Mouse (Mus musculus) urinary bladder, postnatal 4 days (tissue): ENCODE measurements around the gene Ctbp1.

Source experiments
- DNase-seq, 2 experiments: peaks; one replicate each; pipeline ENCODE4 v3.0.0; 2021 to 2022; ENCODE audit warnings: low spot score in 2 of 2

The Ctbp1 gene

DNA sequence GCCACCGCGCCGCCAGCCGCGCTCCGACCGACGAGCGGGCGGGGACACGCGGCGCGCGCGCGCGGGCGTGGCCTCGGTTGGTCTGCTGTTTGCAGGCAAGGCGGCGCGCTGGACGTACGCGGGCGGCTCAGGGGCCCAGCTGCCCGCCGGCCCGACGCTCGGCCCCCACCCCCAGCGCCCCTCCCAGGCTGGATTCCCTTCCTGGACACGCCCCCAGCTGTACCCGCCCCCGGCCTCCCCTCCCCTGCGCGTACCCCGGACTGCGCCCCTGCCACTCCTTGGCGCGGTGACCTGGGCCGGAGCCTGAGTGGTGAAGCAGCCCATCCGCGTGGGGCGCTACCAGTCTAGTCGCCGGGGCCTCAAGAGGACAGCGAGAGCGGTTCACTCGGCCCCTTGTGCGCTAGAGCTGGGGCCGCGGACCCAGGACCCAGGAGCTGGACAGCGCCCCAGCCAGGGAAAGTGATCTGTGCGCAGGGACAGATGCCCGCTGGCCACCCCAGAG, at the start of gene Ctbp1:
Gene Ctbp1, minus strand, starts transcription at position 42 of the 502 bp plus-strand sequence.
- peak; percentile 90 for DNase-seq

DNA sequence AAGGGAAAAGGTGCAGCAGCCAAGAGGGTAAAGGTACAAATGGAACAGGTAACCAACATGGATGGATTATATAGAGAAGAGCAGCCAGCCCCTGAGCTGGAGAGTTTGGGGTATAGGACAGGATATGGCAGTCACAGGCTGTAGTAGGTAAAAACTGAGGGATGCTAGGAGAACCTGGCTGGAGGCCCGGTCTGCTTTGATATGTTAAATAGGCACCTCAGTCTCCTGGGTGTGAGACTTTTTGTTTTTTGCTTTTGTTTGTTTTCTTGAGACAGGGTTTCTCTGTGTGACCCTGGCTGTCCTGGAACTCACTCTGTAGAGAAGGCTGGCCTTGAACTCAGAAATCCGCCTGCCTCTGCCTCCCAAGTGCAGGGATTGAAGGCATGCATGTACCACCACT, 49.7 kb upstream of the Ctbp1 start:
- no peak for DNase-seq

DNA sequence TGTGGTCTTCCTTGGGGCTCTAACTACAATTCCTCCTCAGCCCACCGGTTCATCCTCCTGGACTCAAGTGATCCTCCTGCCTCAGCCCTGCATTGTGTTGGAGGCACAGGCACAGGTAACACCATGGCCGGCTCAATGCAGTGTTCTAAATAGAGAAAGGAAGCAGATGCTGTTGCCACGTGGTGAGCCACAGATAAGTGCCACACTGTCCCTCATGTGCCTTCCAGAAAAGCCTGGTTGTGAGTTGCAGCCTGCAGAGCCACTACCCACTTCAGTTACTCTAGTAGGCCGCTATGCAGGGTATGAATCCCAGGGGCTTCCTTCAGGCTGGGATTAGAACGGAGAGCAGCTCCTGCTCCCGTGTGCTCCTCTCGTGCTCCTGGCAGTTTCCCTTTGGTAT, 37.4 kb upstream of the Ctbp1 start:
- no peak for DNase-seq

DNA sequence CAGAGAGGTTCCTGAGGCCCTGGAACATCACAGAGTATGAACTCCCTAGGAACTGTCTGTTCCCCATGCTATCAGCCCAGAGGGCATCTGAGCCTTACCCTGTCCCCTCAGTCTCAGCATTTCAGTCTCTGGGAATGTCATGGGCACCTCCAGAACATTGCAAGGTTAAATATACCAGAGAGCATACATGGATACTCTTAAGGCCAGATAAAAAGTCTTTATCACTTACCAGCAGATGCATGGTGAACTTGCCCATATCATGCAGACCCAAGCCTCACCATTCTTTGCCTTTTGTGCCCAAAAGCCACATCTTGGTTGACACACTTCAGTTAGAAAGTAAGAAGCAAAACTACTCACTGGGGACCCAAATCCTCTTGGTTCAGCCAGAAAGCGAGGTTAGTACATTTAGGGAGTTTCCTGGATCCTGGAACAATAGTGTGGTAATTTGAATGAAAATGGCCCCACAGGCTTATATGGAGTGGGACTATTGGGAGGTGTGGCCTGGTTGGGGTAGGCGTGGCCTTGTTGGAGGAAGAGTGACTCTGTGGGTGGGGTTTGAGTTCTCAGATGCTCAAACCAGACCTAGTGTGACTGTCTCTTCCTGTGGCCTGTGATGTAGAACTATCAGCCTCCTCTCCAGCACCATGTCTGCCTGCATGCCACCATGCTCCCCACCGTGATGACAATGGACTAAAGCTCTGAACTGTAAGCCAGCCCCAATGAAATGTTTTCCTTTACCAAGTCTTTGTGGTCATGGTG, 36.1 kb upstream of the Ctbp1 start:
- DNase-seq: no peak

DNA sequence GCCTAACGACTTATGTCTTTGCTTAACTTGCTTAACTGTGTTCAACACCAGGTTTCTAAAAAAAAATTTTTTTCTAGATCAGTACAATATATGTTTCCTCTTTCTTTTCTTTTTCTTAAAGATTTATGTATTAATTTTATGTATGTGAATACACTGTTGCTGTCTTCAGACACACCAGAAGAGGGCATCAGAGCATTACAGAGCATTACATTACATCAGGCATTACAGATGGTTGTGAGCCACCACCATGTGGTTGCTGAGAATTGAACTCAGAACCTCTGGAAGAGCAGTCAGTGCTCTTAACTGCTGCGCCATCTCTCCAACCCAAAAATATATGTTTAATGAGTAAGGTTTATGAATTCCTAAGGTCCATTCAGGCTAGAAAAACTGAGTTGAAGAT, 27.0 kb upstream of the Ctbp1 start:
- no peak for DNase-seq

DNA sequence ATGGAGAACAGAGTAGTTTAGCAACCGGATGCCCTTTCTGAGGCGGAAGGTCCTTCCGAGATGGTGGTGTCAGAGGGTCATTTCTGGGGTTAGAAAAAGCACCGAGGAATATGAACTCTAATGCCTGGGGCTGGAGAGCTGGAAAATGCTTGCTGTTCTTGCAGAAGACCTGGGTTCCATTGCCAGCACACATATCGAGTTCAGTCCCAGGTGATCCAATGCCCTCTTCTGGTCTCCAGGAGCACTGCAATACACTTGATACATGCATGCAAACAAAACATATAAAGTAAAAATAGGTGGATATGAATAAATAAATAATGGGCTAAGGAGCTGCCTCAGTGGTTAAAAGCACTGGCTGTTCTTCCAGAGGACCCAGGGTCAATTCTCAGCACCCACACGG, 22.4 kb upstream of the Ctbp1 start:
- no peak for DNase-seq

DNA sequence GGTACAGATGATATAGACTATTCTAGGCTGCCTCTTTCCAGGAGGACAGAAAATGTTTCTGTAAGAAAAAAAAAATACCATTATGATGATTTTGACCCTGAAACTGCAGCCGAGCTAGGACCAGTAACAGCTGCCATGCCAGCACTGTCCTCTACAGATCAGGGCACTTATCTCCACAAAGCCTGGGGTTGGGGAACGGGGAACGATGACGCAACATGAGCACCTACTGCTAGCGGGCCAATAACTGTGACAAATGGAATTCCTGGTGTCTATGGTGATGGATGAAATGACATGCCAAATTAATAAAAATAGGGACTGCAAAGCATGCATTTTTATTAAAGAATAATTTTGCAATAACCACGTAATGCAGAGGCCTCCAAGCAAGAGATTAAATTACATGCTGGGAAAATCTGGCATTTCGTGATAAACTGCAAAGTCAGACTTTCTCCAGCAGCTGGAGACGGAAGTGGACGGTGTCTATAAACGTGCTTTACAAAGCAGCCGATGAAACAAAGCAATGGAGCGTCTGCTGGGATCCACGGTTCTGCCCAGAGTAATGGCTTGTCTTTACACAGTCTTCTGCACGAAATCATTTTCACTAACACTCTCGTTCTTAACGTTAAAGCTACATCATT, 19.1 kb upstream of the Ctbp1 start:
- no peak for DNase-seq

DNA sequence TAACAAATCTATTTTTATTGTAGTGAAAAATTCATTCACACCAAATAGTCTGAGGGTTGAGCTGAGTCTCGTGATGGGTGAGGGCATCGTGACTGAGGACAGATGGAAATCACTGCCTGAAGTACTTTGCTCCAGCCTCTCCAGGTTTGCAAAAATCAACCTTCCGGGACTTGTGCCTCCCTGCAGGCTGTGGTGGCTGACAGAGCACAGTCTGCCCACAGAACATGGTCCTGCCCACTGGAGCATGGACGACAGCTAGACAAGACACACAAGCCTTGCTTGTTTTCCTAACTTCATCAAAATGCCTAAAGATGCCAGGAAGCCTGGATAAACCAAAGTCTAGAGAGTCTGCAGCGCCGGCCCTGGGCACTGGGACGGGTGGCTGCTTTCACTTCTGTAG, 9.2 kb upstream of the Ctbp1 start:
- DNase-seq: no peak

DNA sequence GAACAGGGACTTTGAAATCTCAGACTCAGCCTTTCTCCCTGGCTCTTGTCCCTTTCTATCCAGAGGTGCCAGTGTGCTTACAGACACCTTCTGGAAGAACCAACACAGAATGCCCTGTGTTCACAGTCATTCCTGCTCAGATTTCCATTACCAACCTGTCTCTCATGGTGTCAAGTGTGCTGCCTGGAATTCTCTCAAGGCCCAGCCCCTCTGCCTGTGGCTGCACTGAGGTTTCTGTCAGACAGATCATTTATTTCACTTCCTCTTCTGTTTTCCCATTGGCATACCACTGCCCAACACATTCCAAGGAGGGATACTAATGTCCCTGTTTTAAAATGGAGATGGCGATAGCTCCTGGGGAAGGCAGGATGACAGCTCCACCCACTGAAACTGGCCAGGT, 6.6 kb upstream of the Ctbp1 start:
- DNase-seq: no peak

DNA sequence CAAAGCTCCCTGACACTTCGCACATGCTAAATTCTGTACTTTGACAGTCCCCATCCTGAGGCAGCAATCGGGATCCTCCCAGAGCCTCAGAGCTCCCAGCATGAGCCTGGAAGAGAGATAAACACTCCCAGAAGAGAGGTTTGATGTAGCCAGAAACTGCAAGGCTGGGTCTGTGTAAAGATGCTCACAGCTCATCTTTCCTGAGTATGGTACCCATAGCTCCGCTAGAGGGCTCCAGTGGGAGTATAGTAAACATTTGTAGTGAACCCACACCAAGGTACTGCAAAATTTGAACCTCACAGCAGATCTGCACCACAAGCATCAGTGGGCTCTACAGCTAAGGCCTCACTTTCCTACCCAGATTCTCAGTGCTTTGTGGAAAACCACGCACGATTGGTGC, 4.2 kb upstream of the Ctbp1 start:
- no peak for DNase-seq

DNA sequence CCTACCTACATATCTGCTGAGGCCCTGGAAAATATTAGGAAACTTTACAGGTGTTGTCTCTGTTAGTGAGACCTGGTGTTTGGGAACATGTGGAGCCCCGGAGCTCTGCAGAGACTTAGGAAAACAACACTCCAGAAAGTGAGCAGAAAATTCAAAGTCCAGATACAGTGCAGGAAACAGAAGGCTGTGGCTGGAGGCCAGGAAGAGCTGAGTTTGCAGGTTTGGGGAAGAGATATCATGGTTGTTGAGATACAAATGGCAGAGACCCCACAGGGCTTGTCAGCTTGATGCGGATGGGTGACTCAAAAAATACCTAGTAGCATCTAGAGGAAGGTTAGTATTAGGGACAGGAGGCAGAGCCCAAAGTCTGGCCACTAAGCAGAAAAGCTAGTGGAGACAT, 2.5 kb upstream of the Ctbp1 start:
- no peak for DNase-seq

DNA sequence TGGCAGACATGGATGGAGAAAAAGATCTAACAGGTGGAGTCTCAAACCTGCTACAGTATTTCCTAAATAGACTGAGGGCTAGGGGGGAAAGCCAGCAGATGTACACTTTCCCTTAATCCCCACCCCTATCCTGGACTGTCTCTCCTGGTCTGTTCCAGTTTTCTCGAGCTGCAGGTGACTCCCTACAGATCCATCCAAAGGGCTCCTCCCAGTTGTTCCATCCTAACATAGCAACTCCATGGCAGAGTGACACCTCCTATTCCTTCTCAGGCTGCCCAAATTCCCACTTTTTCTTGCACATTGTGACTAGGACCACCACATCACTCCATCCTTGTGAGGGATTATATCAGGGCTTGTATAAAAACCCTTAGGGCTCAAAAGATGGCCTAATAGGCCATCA, 960 bp upstream of the Ctbp1 start:
- DNase-seq: no peak

DNA sequence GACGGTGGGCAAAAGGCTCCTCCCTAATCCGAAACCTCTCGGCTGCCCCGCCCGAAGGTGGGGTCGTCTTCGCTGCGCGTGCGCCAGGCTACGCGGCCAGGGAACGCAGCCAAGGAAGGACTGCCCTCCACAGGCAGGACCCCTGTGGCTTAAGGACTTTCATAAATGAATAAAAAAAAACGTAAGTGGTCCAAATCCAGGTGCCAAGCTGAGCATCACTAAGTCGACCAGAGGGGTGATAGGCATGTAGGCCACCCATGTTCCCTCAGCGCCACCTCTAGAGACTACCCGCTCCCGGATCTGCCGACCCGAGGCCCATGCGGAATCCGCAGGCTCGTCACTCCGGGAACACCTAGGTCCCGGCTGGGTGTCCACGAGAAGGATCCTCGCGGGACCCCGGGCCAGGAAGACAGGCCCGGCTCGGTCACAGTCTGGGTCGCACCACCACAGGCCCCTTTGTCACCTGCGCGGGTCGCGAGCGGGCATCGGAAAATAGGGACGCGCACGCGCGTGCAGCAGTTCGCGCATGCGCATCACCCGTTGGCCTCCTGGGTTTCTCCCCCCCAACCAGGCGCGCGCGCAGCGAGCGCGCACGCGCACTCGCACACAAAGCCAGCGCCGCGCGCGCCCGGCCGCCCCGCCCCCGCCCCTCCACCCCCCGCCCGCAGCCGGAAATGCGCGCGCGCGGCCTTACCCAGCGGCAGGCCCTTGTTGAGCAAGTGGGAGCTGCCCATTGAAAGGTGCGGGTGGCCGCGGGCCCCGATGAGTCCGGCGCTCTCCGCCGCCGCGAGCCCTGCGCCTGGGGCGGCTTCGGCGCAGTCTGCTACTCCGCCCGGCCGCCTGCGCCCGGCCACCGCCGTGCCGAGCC, 475 bp downstream of the Ctbp1 start:
- DNase-seq: peak; percentile 88

DNA sequence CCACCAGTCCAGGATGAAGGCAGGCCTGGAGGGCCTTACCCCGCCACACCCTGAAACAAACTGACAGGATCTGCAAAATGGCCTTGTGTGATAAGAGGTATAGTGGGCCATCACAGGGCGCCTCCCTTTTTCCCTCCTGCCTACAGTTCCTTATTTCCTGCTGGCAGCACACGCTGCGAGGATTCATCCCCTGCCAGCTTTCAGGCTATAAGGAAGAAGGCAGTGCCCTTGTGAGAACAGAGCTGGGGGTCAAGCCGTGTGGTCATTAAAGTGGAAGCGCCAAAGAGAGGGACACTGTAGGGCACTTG, 1.1 kb downstream of the Ctbp1 start:
- DNase-seq: peak in 1 of 2 experiments; percentile 23

DNA sequence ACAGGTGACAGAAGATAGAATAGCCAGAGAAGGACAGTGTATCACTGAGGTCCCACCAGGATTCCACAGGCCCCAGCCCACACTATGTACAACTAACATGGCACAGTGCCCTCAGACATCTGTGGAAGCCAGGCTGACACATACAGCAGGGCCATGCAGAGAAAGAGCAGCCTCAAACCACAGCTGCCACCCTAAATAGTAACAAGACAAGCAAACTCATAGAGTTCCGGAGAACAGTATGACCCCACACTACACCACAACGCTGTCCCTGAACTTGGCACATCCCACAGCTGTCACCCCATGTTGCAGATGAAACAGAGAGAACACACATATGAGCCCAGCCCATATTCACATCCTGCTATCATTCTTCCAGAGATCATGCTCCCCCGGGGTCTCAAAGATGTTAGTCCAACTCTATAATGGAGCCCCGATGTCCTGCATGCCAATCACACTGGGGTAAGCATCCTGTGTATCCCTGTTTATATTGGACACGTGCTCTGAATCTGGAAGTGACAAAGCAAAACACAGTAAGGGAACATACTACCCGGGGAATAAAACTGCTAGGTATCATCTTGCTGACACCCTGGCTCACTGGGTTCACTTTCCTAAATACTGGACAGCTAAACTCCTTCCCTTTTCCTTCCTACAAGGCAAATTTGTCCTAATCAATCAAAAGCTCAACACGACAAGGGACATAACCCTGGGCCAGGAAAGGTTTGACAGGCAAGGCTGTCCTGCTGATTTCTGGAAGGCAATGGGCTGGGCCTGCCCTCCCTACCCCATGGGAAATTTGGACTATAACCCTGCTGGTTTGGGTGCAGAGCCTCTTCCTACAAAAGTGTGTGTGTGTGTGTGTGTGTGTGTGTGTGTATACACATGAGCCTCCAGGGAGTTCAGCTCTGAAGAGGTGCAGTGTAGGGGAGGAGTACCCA, 1.7 kb downstream of the Ctbp1 start:
- DNase-seq: no peak

DNA sequence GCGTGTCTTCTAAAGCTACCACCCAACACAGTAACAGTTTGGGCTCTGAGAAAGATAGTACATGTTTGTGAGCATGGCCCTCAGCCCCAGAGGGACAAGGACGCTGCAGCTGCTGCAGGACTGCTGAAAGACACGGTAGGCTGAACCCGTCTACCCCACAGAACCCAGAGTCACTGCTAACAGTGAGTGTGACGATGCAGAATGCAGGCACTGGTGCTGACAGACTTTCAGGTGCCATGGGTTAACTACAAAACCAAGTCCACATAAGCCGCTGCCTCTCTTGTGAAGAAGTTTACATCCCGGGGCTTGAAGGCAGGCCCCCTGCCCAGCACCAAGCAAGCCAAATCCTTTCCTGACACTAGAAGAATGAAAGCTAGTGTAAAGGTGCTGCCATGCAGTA, 2.6 kb downstream of the Ctbp1 start:
- no peak for DNase-seq

DNA sequence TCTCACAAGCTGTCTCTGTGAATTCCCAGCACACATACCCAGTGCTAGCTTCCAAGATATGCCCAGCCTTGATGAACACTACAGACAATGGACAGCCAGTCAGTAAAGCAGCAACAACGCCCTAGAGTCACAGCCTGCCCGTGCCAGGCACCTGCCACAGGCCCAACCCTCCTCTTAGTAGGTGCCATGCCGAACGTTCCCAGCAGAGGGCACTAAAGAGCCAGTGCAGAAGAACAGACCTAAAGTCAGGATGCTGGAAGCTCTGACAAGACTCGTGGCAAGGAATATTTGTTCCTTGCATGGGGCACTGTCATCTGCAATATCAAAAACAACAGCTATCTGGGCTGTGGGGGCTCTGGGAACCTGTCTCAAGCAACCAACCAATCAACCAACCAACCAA, 4.2 kb downstream of the Ctbp1 start:
- DNase-seq: peak; percentile 64 to 86

DNA sequence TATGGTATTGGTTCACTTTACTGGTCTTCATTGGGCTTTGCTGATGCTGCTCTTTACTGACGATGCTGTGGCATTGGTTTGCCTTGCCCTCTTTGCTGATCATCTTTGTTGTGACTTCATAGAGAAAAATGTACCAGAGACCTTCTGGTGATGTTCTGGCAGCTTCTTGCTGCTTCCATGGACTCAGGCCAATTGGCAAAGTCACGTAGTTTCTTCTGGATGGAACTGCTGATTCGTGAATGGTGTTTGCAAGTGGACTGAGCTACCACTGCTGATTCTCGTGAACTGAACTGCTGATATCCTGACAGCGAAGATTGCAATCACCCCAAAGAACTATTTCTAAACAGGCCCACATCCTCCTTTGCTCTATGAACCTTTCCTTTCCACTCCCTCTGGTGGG, 20.4 kb downstream of the Ctbp1 start:
- DNase-seq: no peak

DNA sequence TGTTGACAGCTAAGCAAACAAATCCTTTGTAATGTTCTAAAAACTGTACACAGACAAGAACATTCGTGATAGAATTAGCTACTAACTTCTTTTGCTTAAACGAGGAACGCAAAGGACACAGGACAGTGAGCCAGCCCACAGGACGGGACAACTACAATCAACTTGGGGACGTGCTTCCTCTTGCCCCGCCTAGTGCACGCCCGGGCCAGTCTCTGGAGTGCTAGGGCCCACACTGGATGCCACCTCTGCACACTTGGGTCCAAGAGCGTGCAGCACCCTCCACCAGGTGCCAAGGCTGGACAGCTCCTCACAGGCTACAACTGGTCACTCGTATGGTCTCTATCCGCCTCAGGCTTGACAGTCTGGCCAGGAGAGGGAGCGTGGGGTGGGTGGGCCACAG, 26.6 kb downstream of the Ctbp1 start:
- DNase-seq: no peak

DNA sequence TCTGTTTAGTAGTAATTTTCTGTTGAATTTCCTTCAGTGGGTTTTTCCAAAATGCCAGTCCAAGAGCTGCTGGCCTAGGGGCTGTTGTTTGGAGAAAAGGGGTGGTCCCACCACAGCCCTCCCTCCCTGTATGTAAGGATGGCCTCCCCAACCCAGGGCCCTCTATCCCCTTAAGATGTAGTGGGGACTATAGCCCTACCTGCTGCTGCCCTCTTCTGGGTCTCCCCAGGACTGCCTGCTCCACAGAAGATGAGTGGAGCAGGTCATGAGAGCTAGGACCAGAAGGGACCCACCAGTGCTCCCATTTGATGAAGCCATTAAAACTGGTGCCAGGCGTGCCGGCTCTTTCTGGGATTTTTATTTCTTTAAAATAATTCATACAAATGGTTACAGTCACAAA, 27.4 kb downstream of the Ctbp1 start:
- DNase-seq: no peak

DNA sequence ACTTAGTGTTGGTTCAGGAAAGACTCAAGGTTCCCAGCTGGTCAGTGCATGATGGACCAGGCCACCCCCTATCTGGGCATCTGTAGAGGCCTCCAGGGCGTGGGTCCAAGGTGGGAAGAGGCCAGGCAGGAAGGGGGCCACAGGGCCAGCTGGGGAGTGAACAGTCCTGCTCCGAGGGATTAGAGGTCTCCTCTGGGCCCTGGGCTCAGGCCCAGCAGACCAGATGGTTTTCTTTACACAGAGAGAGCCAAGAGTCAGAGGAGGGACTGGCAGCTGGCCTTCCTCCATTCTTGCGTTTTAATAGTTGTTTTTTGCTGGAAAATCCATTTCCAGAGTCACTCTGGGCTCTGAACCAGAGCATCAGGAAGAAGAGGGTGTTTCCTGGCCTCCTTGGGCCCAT, 29.1 kb downstream of the Ctbp1 start:
- DNase-seq: peak; percentile 79 to 81
